Mouse (Mus musculus) WW6 (cell line): ENCODE data around the gene Wdr45.
"Not testable (repeated sequence)": the region's sequence is repeated elsewhere in the genome, so short reads cannot be mapped to it uniquely, and the experiment has no call there.

Source experiments
- DNase-seq: peaks from one replicate; pipeline ENCODE4 v3.0.0-alpha.2; 2013; ENCODE audit warnings: low read depth, low spot score

Gene Wdr45

GRCm38 (mm10) chrX:7714135-7714899, at the start of gene Wdr45:
Gene Wdr45, plus strand, starts transcription at chrX:7714333.
- DNase-seq: not testable (repeated sequence)

GRCm38 (mm10) chrX:7664791-7665190, 49.3 kb upstream of the Wdr45 start:
- DNase-seq: no peak

- no peak for DNase-seq
These were observed 48.2 kb upstream of the Wdr45 start for GRCm38 (mm10) chrX:7665739-7666502.

GRCm38 (mm10) chrX:7670390-7670881, 43.7 kb upstream of the Wdr45 start:
- DNase-seq: no peak

GRCm38 (mm10) chrX:7670921-7671623, 43.1 kb upstream of the Wdr45 start, which contains the start of gene Plp2:
Gene Plp2, minus strand, starts transcription at chrX:7671390.
- no peak for DNase-seq

GRCm38 (mm10) chrX:7672739-7673138, 41.4 kb upstream of the Wdr45 start:
- no peak for DNase-seq

- no peak for DNase-seq
These were observed 40.4 kb upstream of the Wdr45 start for GRCm38 (mm10) chrX:7673578-7674281.

GRCm38 (mm10) chrX:7674284-7675000, 39.7 kb upstream of the Wdr45 start:
- no peak for DNase-seq

GRCm38 (mm10) chrX:7675001-7675380, 39.1 kb upstream of the Wdr45 start:
- no peak for DNase-seq

- DNase-seq: no peak
These were observed 35.1 kb upstream of the Wdr45 start for GRCm38 (mm10) chrX:7678986-7679385.

- DNase-seq: no peak
These were observed 34.6 kb upstream of the Wdr45 start for GRCm38 (mm10) chrX:7679405-7680056.

GRCm38 (mm10) chrX:7680057-7680412, 34.1 kb upstream of the Wdr45 start:
- no peak for DNase-seq

GRCm38 (mm10) chrX:7680864-7681263, 33.3 kb upstream of the Wdr45 start, which contains the start of gene Magix:
Gene Magix, minus strand, starts transcription at chrX:7681251.
- DNase-seq: no peak

GRCm38 (mm10) chrX:7688321-7688720, 25.8 kb upstream of the Wdr45 start:
- DNase-seq: no peak

- no peak for DNase-seq
These were observed 23.6 kb upstream of the Wdr45 start for GRCm38 (mm10) chrX:7690486-7690885.

GRCm38 (mm10) chrX:7692862-7693261, 21.3 kb upstream of the Wdr45 start:
- no peak for DNase-seq

- no peak for DNase-seq
These were observed 17.6 kb upstream of the Wdr45 start for GRCm38 (mm10) chrX:7696520-7696919.

GRCm38 (mm10) chrX:7696954-7697381, 17.2 kb upstream of the Wdr45 start, which contains the start of gene Gpkow:
Gene Gpkow, plus strand, starts transcription at chrX:7697131.
- DNase-seq: peak; percentile 65

GRCm38 (mm10) chrX:7713764-7714134, 384 bp upstream of the Wdr45 start:
- not testable (repeated sequence) for DNase-seq

GRCm38 (mm10) chrX:7716058-7716457, 1.9 kb downstream of the Wdr45 start:
- DNase-seq: not testable (repeated sequence)
